Mouse (Mus musculus) right cerebral cortex, adult 2 months (tissue): ENCODE results near the gene Pacsin3.

Experiments
- DNase-seq, 2 experiments: peaks; one replicate each; pipeline ENCODE4 v3.0.0; 2021 to 2022; ENCODE audit warnings: low spot score in 2 of 2

Gene Pacsin3

GRCm38 (mm10) chr2:91259493-91259892 is 3.7 kb downstream of the Pacsin3 start:
- DNase-seq, result no peak

GRCm38 (mm10) chr2:91263692-91264660 is 8.2 kb downstream of the Pacsin3 start:
- no peak for DNase-seq

DNA sequence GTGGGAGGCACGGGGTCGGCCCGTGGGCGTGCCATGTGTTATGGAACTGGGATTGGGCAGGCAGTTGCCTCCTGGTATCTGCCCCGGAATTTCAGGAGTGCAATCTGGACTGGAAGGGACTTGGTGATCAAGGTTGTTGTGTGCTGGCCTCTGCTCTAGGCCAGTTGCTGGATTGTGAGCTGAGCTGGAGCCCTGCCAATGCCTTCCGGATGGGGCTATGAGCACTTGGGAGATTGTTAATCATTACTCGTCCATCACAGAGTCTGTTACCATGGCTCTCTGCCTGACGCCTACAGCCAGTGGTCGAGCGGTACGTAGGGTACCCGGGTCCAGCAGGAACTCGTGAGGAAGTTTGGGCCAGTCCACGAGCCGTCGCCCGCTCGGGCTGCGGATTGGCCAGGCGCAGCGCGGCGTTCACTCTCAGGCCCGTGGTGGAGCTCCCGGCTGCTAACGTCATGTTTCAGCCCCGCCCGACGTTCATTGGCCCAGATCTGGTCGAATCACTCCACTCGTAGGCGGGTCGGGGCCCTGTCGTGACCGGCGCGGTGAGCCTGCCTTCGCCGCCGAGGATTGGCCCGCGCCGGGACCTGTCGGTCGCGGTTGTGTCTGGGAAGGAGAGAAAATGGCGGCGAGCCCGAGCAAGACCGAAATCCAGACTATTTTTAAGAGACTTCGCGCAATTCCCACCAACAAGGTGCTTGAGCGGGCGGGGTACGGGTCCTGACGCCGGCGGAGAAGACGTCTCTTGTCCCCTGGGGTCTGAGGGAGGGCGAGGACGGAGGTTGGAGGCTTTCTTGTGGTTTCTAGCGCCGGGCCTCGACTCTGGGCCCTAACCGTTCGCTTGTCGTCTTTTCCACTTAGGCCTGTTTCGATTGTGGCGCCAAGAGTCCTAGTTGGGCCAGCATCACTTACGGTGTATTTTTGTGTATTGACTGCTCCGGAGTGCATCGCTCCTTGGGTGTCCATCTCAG is 9.2 kb downstream of the Pacsin3 start, which contains the start of gene Arfgap2:
TSS of gene Arfgap2 (plus strand) at position 264 of the 971 bp plus-strand sequence.
- peak; percentile 98 to 99 for DNase-seq

GRCm38 (mm10) chr2:91268042-91268441 is 12.3 kb downstream of the Pacsin3 start:
- no peak for DNase-seq

- DNase-seq, result no peak
These were observed 13.0 kb downstream of the Pacsin3 start for GRCm38 (mm10) chr2:91268706-91269105.

DNA sequence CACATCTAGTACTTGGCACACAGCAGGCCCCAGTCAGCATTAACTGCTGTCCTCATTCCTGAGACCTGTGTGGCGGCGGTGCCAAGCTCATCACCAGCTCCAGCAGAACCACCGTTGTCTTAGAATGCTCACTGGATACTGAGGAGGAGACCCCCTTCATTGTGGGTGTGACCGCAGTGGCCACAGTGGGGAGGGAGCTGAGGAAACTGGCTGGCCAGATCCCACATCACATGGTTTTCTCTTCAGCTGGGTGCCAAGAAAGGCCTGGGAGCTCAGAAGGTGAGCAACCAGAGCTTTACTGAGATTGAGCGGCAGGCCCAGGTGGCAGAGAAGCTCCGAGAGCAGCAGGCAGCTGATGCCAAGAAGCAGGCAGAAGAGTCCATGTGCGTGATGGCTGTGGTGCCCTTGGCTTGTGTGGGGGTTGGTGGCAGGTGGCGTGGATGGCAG is 14.0 kb downstream of the Pacsin3 start:
- no peak for DNase-seq

DNA sequence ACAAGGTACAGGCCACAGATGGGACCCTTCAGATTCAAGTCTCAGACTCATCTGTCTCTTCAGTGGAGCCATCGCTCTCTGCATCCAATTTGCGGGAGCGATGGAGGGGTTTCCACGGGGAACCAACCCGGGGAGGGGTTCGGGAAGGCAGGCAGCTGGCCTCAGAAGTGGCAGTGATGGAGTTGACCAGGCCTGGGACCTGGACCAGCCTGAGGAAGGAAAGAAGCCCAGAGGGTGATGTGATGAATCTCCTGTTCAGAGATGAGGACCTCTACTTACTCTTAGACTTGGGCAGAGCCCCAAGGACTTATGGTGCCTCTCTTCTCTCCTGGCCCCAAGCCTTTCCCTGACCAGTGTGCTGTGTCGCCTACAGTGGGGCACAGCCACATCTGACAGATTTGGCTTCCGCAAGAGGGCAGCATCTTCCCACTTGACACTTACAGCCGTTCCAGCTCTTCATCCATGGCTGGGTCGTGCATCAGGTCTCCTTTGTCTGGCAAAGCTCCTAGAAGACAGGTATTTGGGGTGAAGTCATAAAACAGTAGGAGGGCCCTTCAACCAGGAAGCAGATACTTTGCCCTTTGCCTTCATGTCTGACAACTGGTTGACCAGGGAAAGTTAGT is 23.1 kb downstream of the Pacsin3 start:
- DNase-seq, result peak; percentile 54 to 56

DNA sequence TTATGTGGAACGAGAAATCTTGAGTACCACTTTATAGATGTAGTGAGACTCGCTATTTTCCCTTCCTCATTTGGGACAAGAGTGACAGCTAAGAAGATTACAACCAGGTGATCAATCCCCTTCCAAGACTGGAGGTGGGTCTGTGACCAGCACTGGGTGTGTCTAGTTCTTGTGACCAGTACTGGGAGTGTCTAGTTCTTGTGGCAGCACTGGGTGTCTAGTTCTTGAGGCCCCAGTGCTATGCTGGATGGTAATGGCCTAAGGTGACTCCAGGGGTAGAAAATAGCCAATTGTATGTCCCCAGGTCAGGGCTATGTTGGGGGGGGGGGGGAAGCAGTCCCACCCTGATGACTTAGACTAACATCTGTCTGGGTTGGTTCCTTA is 23.6 kb downstream of the Pacsin3 start:
- no peak for DNase-seq

DNA sequence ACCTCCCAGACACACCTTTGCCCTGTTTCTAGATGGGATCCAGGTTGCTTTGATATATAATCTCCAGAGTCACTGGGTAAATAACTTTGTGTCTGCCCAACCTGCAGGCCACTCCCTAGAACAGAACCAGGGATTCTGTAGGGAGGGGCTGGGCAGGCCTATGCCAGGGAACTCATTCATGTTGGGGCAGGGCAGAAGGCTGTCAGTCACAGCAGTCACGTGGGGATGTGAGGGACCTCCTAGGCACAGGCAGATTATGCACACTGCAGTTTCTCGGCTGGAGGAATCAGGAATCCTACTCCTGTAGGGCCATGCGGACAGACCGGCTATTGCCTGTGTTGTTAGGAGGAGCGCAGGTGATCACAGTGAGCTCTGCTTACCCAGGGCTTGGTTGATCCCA is 25.6 kb downstream of the Pacsin3 start:
- no peak for DNase-seq

DNA sequence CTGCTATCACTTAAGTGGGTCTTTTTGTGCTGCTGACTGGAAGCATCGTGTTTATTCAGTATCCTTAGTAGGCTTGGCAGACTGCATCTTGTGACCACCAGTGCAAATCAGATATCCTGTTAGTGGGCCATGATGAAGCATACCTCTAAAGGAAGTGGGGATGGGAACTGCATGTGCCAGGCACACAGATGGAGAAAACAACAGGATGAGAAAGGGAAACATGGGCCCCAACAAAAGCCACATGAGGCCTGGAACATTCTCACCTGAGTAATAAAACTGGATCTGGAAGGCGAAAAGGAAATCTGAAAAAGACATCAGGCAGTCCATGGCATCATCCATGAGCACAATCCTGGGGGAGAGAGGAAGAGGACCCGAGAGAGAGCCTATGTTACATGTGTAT is 28.2 kb downstream of the Pacsin3 start:
- no peak for DNase-seq

DNA sequence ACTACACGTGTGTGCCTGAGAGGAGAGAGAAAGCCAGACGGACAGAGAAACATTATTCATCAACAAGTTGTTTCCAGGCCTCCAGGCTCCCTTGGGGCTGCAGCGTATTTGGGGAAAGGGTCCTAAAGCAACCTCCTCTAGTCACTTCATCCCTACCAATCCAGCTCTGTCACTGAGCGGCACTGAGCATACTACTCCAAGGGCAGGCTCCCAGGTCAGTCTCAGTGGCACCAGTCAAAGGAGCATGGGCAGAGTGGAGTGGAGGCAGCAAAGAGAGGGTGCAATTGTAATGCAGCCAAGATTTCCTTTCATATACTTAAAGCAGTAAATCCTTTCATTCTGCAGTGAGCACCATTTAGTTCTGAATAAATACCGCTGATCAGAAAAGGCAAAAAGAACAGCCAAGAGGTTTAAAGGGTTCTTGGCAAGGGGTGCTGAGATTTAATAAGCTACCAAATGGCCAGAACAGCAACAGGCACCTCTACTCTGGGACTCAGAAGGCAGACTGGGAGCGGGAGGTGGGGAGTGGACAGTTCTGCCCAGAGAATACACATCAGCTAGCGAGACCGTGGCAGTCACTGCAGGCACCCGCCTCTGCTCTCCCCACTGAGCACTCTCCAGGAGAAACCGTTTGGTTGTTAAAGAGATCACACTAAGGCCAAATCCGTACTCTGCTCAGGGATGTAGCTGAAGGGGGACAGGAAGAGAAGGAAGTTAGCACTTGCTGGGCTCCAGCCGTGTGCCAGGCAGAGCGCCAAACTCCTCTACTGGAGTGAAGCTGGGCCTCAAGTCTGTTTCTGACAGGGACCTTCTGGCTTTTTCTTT is 28.8 kb downstream of the Pacsin3 start:
- DNase-seq, result peak in 1 of 2 experiments; percentile 57

- DNase-seq, result peak; percentile 83 to 84
These were observed 30.2 kb downstream of the Pacsin3 start for GRCm38 (mm10) chr2:91285885-91286505.

- no peak for DNase-seq
These were observed 31.8 kb downstream of the Pacsin3 start for GRCm38 (mm10) chr2:91287563-91287962.

GRCm38 (mm10) chr2:91291197-91292007 is 35.6 kb downstream of the Pacsin3 start:
- no peak for DNase-seq

GRCm38 (mm10) chr2:91294226-91294625 is 38.5 kb downstream of the Pacsin3 start:
- no peak for DNase-seq

- DNase-seq, result no peak
These were observed 40.1 kb downstream of the Pacsin3 start for GRCm38 (mm10) chr2:91295895-91296294.

DNA sequence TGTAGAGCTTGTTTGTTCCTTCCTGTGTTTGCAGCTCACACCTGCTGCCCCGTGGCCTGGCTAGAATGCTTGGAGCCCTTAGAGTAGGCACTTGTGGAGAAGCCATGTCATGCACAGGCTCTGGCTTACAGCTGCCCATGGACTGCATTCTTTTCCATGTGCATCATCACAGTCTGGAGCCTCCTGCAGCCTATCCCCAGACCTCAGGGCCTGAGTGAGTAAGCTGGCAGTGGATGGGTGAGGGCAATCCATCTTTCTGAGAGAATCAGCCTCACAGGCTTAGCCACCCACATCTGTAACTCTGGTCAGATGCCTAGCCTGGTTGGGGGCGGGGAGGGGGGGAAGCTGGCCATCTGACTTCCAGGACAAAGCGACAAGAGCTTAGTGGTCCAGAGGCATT is 43.4 kb downstream of the Pacsin3 start:
- DNase-seq, result no peak

DNA sequence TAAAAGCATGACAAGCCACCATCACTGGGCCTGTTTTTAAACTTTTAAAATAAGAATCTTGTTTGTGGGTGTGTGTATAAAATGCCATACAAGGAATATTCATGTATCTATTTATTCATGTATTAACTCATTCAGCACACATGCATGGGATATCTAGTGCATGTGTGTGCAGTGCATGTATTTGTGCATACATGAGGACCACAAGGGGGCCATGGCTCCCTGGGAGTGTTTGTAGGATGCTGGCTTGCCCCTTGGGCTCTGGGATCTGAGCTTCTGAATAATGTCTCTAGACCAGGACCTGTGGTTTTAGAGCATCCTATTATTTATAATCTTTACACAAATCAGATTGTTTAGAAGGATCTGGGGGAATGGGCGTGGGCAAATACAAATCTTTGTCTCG is 45.0 kb downstream of the Pacsin3 start:
- DNase-seq, result no peak

- no peak for DNase-seq
These were observed 46.1 kb downstream of the Pacsin3 start for GRCm38 (mm10) chr2:91301836-91302235.
